Mouse (Mus musculus) limb, embryonic 10.5 days (tissue): ENCODE results near the gene Cyp39a1. TPM values are rescaled to one million over a fixed set of nuclear protein-coding genes. Genes with fewer than 3 reads are reported as not detected.

Experiments
- DNase-seq: peaks from one replicate; pipeline ENCODE4 v3.0.0-alpha.2; 2017; ENCODE audit warnings: low spot score
- H3K27ac ChIP-seq: fragments of 300-500 bp; sonication (generic); 2 replicates; pipeline ENCODE4 v1.5.1; 2016; ENCODE audit warnings: mild to moderate bottlenecking
- H3K27me3 ChIP-seq: fragments of 300-500 bp; sonication (generic); 2 replicates; pipeline ENCODE4 v1.6.1; 2016; ENCODE audit warnings: low read depth, mild to moderate bottlenecking; ENCODE audit not compliant: poor library complexity, severe bottlenecking
- H3K36me3 ChIP-seq: fragments of 300-500 bp; sonication (generic); 2 replicates; pipeline ENCODE4 v1.6.1; 2016; ENCODE audit warnings: mild to moderate bottlenecking, moderate library complexity
- H3K4me1 ChIP-seq: fragments of 300-500 bp; sonication (generic); 2 replicates; pipeline ENCODE4 v1.6.1; 2016
- H3K4me3 ChIP-seq: fragments of 300-500 bp; sonication (generic); 2 replicates; pipeline ENCODE4 v1.5.1; 2016; ENCODE audit warnings: mild to moderate bottlenecking, moderate library complexity
- H3K9me3 ChIP-seq: fragments of 300-500 bp; sonication (generic); replicated peaks from 2 replicates; pipeline ENCODE4 v1.6.1; 2016; ENCODE audit warnings: mild to moderate bottlenecking
- WGBS: fragments of 180-500 bp; shearing (Covaris S2); methylation state at CpG from one replicate; pipeline ENCODE4 v1.1.7; 2016; 5-methylcytosine and 5-hydroxymethylcytosine counted together
- polyA plus RNA-seq: library from polyadenylated mRNA; unstranded; fragments of >200 nt; fragmentation: Nextera tagmentation; extraction: Ambion mirVana; gene quantifications from 2 replicates; pipeline ENCODE4 v1.2.1, GENCODE M21; 2016

The Cyp39a1 gene
- polyA plus RNA-seq, 1 experiment from 2014 or later = 30.1 TPM

- Histone ChIP-seq H3K27ac (no peak overlapping the region), H3K4me3 (no peak overlapping the region), H3K27me3 (no peaks in the 10 kb centered on the region), H3K4me1 (no peaks in the 10 kb centered on the region), H3K36me3 (peaks cover 7% of the 10 kb centered on the region; the same call in 1 of the 2 replicates), H3K9me3 (no peaks in the 10 kb centered on the region)
- peak; percentile 63 for DNase-seq
- 77% methylated on average over 6 of the region's 6 CpGs for WGBS
Measured at GRCm38 (mm10) chr17:43701060-43701459, 33.8 kb downstream of the Cyp39a1 start.

- Histone ChIP-seq H3K9me3 (no peaks in the 10 kb centered on the region), H3K4me1 (no peaks in the 10 kb centered on the region), H3K4me3 (no peak overlapping the region), H3K36me3 (0 out of 2 replicates have a peak, but pooled peaks cover 3% of the 10 kb centered on the region), H3K27me3 (no peaks in the 10 kb centered on the region), H3K27ac (no peak overlapping the region)
- no peak for DNase-seq
- whole genome bisulfite sequencing = 88% methylated on average over 12 of the region's 12 CpGs
Measured at GRCm38 (mm10) chr17:43704216-43704930, 37.1 kb downstream of the Cyp39a1 start.

- Histone ChIP-seq H3K4me1 (no peaks in the 10 kb centered on the region), H3K27me3 (no peaks in the 10 kb centered on the region)
- 92% methylated on average over 3 of the region's 3 CpGs for WGBS
Measured at GRCm38 (mm10) chr17:43706749-43707148, 39.5 kb downstream of the Cyp39a1 start.

GRCm38 (mm10) chr17:43707254-43707653, 40.0 kb downstream of the Cyp39a1 start:
- no peak for DNase-seq
- H3K9me3 ChIP-seq = no peaks in the 10 kb centered on the region
- no peak overlapping the region for H3K4me3 ChIP-seq
- H3K4me1 ChIP-seq = no peaks in the 10 kb centered on the region
- no peak overlapping the region for H3K27ac ChIP-seq
- no peaks in the 10 kb centered on the region for H3K36me3 ChIP-seq
- no peaks in the 10 kb centered on the region for H3K27me3 ChIP-seq
- 82% methylated on average over 3 of the region's 3 CpGs for WGBS

More at GRCm38 (mm10) chr17:43706749-43707148, 39.5 kb downstream of the Cyp39a1 start:
- no peak overlapping the region for H3K27ac ChIP-seq
- no peak overlapping the region for H3K4me3 ChIP-seq
- no peak for DNase-seq
- no peaks in the 10 kb centered on the region for H3K9me3 ChIP-seq
- H3K36me3 ChIP-seq = 0 out of 2 replicates have a peak, but pooled peaks cover 3% of the 10 kb centered on the region

- Histone ChIP-seq H3K27me3 (no peaks in the 10 kb centered on the region), H3K4me1 (peaks cover 9% of the 10 kb centered on the region), H3K27ac (no peak overlapping the region), H3K36me3 (no peaks in the 10 kb centered on the region), H3K9me3 (no peaks in the 10 kb centered on the region), H3K4me3 (no peak overlapping the region)
- DNase-seq = no peak
- 92% methylated on average over 7 of the region's 7 CpGs for WGBS
Measured at GRCm38 (mm10) chr17:43711557-43712352, 44.5 kb downstream of the Cyp39a1 start.

- 84% methylated on average over 3 of the region's 3 CpGs for WGBS
- Histone ChIP-seq H3K27me3 (no peaks in the 10 kb centered on the region), H3K9me3 (no peaks in the 10 kb centered on the region), H3K27ac (no peak overlapping the region), H3K4me3 (no peak overlapping the region), H3K4me1 (peaks cover 15% of the 10 kb centered on the region), H3K36me3 (no peaks in the 10 kb centered on the region)
- no peak for DNase-seq
Measured at GRCm38 (mm10) chr17:43714191-43714590, 47.0 kb downstream of the Cyp39a1 start.

- H3K27ac ChIP-seq = 0 out of 2 replicates have a peak overlapping the region, but pooled peaks have one; percentile 9
- WGBS = 65% methylated on average over 7 of the region's 7 CpGs
- no peaks in the 10 kb centered on the region for H3K36me3 ChIP-seq
- no peak for DNase-seq
- H3K4me1 ChIP-seq = peaks cover 15% of the 10 kb centered on the region
- H3K9me3 ChIP-seq = no peaks in the 10 kb centered on the region
- H3K27me3 ChIP-seq = no peaks in the 10 kb centered on the region
- no peak overlapping the region for H3K4me3 ChIP-seq
Measured at GRCm38 (mm10) chr17:43716601-43717000, 49.4 kb downstream of the Cyp39a1 start.

- no peak for DNase-seq
Measured at GRCm38 (mm10) chr17:43719401-43719800, 52.2 kb downstream of the Cyp39a1 start.

GRCm38 (mm10) chr17:43724480-43724879, 57.3 kb downstream of the Cyp39a1 start:
- Histone ChIP-seq H3K27ac (no peak overlapping the region), H3K4me1 (no peaks in the 10 kb centered on the region), H3K9me3 (no peaks in the 10 kb centered on the region), H3K36me3 (peaks cover 5% of the 10 kb centered on the region; the same call in 1 of the 2 replicates), H3K4me3 (no peak overlapping the region), H3K27me3 (no peaks in the 10 kb centered on the region)
- WGBS = 96% methylated on average over 2 of the region's 2 CpGs
- no peak for DNase-seq

More at GRCm38 (mm10) chr17:43719401-43719800, 52.2 kb downstream of the Cyp39a1 start:
- 85% methylated on average over 3 of the region's 3 CpGs for WGBS
- H3K4me3 ChIP-seq = no peak overlapping the region
- no peaks in the 10 kb centered on the region for H3K9me3 ChIP-seq
- H3K36me3 ChIP-seq = peaks cover 1% of the 10 kb centered on the region; the same call in 1 of the 2 replicates
- peaks cover 15% of the 10 kb centered on the region for H3K4me1 ChIP-seq
- H3K27me3 ChIP-seq = no peaks in the 10 kb centered on the region
- no peak overlapping the region for H3K27ac ChIP-seq

GRCm38 (mm10) chr17:43731327-43731726, 64.1 kb downstream of the Cyp39a1 start:
- no peaks in the 10 kb centered on the region for H3K9me3 ChIP-seq
- H3K36me3 ChIP-seq = no peaks in the 10 kb centered on the region
- DNase-seq = no peak
- no peaks in the 10 kb centered on the region for H3K27me3 ChIP-seq
- H3K4me3 ChIP-seq = no peak overlapping the region
- H3K4me1 ChIP-seq = no peaks in the 10 kb centered on the region
- WGBS = 88% methylated on average over 8 of the region's 8 CpGs
- H3K27ac ChIP-seq = no peak overlapping the region

- no peak for DNase-seq
- no peak overlapping the region for H3K27ac ChIP-seq
- no peaks in the 10 kb centered on the region for H3K4me1 ChIP-seq
- H3K4me3 ChIP-seq = no peak overlapping the region
- H3K9me3 ChIP-seq = no peaks in the 10 kb centered on the region
- no peaks in the 10 kb centered on the region for H3K36me3 ChIP-seq
- no peaks in the 10 kb centered on the region for H3K27me3 ChIP-seq
- whole genome bisulfite sequencing = 95% methylated on average over 8 of the region's 8 CpGs
Measured at GRCm38 (mm10) chr17:43731976-43732375, 64.8 kb downstream of the Cyp39a1 start.

- DNase-seq = no peak
- no peaks in the 10 kb centered on the region for H3K27me3 ChIP-seq
- no peak overlapping the region for H3K27ac ChIP-seq
- WGBS = 85% methylated on average over 4 of the region's 4 CpGs
- no peaks in the 10 kb centered on the region for H3K36me3 ChIP-seq
- H3K9me3 ChIP-seq = no peaks in the 10 kb centered on the region
- H3K4me1 ChIP-seq = no peaks in the 10 kb centered on the region
- H3K4me3 ChIP-seq = no peak overlapping the region
Measured at GRCm38 (mm10) chr17:43734252-43734651, 67.0 kb downstream of the Cyp39a1 start.

GRCm38 (mm10) chr17:43743933-43744332, 76.7 kb downstream of the Cyp39a1 start:
- 88% methylated on average over 5 of the region's 5 CpGs for WGBS
- no peak overlapping the region for H3K4me3 ChIP-seq
- no peaks in the 10 kb centered on the region; the same call in 1 of the 2 replicates for H3K4me1 ChIP-seq
- H3K27me3 ChIP-seq = no peaks in the 10 kb centered on the region
- H3K27ac ChIP-seq = no peak overlapping the region
- no peak for DNase-seq
- peaks cover 2% of the 10 kb centered on the region; the same call in 1 of the 2 replicates for H3K36me3 ChIP-seq
- H3K9me3 ChIP-seq = 0 out of 2 replicates have a peak, but pooled peaks cover 3% of the 10 kb centered on the region
